Mouse (Mus musculus) spleen, postnatal 14 days (tissue): ENCODE measurements around the gene Gcm2.

Experiments used
- DNase-seq, 2 experiments: peaks; one replicate each; pipeline ENCODE4 v3.0.0; 2021 to 2022; ENCODE audit warnings: low spot score in 2 of 2

Gcm2 gene

DNA sequence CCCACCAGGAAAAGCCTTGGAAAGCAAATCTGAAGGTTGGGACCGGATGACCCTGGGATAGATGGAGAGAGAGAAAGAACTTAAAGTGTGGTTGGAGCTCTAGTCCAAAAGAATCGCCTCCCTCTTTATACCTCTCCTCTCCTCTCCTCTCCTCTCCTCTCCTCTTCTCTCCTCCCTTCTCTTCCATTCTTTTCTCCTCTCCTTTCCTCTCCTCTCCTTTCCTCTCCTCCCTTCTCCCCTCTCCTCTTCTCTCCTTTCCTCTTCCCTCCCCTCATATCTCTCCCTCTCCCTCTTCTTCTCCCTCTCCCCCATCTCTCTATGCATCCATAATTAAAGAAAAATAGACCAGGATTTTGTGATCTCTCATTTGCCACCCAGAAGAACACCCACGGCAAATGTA is at the start of gene Gcm2:
Gcm2 (minus strand) TSS at position 101 of the 400 bp plus-strand sequence.
- no peak for DNase-seq

DNA sequence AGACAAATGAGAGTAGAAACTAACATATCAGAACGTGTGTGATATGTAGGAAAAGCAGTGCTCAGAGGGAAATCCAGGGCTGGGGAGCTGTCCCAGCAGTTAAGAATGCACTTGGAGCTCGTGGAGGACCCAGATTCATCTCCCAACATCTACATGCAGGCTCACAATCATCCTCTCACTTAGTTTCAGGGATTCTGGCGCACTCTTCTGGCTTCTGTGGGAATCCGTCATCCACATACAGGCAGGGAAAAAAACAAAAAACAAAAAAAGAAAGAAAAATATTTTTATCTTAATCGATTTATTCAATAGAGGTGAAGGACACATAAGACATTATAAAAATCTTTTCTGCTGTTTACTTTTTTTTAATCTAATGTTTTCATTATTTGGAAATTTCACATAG is 47.6 kb upstream of the Gcm2 start:
- DNase-seq, result no peak

DNA sequence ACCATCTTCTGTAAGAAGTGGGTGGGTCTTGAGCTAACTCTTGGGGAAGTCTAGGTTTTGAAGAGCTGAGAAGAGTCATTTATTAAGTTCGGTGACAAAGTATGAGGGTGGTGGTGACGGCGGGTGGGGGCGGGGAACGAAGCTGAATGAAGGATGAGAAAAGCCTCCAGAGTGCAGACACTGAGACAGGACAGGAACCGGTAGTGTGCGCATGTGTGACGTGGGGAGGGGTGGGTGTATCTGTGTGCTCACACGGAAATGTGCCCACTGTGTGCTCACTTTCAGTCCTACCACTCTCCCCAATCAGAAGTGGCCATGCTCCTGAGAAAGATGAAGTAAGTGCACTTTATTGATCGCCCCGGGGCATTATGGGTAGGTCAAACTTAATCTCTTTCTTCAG is 42.3 kb upstream of the Gcm2 start:
- no peak for DNase-seq

DNA sequence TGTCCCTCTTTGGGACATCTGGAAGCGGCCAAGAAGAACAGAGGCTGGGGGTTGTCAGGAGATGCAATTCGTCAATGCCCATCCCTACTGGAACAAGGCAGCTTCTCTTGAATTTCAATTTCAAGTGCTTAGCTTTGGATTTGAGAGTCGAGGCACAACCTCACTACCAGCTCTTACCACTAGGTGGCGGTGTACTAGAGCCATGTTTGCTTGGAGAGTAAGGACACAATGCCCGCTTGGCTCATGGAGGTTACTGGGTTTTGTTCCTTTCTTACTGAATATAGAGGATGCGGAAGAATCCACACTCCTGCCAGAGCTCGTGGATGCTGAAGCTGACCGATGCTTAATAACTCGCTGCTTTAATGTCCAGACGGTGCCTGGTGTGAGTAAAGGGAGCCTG is 35.4 kb upstream of the Gcm2 start:
- peak in 1 of 2 experiments; percentile 34 for DNase-seq

DNA sequence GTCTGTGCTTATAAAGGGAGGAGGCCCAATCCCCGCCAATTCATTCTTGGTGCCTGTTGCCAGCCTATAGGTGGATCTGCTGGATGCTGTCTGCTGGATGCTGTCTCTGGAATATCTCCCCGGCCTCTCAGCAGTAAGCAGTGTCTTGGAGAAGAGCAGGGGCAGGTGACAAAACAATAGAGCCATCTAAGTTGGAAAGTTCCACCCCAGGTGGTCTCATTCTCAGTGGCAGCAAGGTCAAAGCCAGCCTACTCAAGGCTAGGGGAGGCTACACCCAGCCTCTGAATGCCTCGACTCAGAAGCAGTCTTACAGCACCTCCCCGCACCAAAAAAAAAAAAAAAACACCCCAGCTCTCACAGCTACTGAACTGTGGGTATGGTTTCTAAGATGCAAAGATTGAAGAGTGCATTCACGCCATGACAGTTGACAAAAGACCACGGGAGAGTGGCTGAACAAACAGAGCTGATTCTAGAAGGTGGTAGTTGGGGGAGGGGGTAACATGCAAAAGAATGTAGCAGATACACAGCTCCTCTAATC is 34.7 kb upstream of the Gcm2 start:
- no peak for DNase-seq

DNA sequence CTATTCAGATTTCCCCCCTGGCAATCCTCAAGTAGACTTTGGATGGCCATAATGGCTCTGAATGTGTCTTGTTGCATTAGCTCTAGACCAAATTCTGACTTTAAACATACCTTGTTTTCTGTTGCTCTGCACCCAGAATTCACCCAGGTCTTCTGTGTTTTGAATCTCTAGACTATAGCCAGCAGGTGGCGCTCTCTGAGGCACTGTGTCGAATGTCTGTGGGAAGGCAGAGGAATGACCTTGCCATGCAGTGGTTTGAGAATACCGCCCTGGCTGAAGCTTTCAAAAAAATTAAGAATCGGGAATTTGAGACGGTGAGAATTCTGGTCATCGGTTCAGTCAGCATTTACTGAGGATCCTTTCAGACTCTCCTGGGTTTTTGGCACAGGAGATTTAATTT is 24.1 kb upstream of the Gcm2 start:
- DNase-seq, result peak in 1 of 2 experiments; percentile 41

DNA sequence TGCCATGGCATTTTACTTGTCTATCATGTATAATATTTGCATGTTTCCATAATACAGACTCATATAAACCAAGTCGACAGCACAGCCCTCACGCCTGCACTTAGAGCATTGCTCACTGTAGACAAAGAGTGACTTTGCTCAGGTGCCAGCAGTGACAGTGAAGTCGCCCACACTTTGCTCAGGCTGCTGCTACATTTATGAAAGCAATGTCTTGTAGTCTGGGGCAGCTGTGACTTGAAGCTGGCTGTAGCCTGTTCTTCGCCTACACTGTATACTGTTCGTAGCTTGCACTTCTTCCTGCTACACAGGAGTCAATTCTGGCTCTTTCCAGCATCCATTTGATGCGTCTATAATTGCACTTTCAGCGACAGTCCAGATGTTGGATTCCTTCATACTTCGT is 18.2 kb upstream of the Gcm2 start:
- DNase-seq, result no peak

DNA sequence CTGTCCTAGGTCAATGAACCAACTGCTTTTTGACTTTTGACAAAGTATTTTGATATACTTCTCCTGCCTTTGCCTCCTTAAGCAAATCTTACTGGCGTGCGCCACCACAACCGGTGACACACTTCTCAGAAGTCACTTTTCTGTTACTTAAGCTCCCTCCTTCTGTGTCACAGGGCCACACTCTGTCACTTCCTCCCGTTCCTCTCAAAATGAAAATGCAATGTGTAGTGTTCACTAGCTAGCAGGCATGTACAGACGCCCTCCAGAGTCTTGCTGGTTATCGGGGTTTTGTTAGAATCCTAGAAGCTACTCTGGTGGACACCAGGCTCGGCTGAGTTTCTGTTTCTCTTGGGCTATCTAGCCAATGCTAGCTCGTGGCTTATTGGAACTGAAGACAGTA is 17.5 kb upstream of the Gcm2 start:
- DNase-seq, result no peak

DNA sequence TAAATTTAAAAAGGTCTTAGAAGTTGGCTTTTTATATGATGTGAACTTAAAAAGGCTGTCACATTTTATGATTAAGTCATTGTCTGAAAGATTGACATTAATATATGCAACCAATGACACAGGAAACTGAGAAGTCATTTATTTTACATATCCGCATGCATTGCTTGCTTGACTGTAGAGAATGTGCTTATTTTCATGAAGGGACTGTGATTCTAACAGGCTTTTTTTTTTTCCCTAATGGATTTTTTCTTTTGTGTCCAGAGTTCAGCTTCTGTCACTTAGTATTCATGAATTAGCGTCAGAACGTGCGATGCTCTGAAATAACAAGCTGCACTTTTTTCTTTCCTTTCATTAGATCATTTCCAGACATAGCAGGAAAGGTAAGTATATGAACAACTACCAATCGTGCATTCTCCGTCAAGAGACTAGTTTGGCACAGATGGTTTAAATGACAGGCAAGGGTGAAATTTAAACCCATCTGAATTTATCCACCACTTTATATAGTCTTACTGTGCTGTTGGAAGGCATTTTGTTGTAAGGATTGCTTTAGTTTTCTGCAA is 12.9 kb upstream of the Gcm2 start:
- no peak for DNase-seq

DNA sequence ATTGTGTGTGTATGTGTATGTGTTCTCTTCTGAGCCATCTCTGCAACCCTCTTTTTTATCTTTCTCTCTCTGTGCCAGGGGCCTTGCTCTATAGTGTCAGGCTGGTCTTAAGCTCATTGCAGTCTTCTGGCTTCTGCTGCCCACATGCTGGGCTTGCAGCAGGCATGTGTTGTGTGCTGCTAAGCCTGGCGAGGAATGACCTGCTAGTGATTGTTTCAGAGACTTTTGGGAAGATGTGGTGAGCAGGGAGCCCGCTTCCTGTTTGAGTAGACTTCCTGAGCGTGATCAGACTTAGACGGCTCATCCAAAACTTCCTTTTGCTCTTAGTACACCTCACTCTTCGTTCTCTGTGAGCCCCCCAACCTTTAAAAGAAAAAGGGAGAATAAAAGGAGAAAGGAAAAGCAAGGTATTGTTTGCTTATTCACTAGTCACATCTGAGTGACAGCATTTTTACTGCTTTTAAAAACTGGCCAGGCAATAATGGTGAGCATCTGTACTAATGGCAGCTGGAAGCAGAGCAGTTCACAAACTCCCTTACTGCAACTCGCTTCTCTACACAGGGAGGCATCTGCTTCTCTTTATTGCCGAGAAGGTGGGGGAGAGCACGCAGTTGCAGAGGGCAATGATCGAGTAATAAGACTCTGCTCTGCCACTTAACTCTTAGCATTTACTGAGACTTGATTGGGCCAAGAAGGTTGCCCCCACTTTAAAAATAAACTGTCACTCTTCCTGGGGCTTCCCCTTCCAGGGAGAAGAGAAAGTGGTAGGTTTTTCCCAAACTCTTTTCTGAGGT is 8.5 kb upstream of the Gcm2 start:
- no peak for DNase-seq

DNA sequence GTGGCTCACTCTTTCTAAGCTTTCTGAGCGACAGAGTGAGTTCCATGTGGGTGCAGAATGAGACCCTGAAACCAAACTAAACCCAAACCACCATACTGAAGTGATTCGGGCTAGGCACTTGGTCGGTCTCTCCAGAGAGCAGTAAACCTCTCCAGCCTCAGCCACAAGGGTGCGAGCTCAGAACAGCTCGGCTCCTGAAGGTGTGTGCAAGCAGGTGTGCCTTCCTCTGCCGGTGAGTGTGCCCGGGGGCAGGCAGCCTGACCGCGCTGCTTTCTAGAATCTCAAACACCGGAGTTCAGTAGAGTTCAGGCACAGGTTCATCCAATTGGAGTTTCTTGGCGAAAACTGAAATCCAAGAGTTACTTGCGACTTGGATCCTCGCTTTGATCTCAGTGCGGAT is 3.1 kb upstream of the Gcm2 start, which contains the start of gene Sycp2l:
Sycp2l (plus strand) TSS at position 368 of the 400 bp plus-strand sequence.
- no peak for DNase-seq

DNA sequence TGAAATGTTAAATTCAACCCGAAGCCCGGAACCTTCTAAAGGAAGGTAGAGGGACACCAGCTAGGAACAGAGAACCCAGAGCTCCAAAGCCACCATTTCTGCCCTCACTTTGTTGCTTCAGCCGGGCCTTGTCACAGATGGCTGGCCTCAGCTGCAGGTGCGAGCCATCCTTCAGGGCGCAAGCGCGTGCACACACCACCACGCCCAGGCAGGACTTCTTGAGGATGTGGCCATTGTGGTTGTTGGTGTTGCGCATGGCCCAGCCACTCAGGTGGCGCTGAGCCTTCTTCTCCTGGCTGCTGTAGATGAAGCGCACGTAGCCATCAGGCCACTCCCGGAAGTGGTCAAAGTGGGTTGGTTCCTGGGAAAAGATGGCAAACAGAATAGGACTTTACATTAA is 5.3 kb downstream of the Gcm2 start:
- no peak for DNase-seq

DNA sequence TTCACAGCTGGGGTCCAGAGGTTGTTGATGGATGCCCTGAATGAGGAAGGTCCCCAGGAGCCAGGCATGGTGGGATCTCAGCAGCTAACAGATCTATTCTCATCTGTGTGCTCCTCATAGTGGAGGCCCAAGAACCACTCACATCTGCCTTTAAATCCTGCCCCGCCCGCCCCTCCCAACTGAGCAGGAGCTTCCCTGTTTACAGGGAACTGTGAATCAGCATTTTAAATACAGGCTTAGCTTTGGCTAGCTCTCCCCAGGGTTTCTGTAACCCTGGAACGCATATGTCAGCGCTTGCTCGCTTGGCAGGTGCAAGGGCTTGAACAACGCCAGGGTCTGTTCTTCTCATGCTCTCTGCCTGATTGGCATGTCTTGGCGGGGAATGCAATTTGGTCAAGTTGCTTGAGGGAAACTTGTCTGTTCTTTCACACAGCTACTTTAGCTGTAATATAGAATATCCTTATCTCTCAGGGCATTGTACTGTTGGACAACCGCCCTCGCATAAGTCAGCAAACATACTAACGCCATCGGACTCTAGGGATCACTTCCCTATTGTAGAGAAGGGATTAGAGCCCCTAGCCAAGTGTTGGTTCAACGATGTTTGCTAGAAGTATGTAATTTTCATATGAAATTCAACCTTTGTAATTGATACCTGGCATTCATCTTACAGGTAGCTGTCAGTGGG is 6.9 kb downstream of the Gcm2 start:
- no peak for DNase-seq

DNA sequence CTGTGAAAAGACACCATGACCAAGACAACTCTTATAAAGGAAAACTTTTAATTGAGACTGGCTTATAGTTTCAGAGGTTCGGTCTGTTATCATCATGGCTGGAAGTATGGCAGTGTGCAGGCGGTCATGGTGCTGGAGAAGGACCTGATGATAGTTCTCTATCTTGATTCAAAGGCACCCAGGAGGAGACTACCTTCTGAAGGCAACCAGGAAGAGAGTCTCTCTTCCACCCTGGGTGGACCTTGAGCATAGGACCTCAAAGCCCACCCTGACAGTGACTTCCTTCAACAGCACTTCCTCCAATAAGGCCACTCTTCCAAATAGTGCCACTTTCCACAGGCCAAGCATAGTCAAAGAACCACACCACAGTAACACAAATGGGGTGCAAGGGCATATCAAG is 10.8 kb downstream of the Gcm2 start:
- DNase-seq, result no peak

DNA sequence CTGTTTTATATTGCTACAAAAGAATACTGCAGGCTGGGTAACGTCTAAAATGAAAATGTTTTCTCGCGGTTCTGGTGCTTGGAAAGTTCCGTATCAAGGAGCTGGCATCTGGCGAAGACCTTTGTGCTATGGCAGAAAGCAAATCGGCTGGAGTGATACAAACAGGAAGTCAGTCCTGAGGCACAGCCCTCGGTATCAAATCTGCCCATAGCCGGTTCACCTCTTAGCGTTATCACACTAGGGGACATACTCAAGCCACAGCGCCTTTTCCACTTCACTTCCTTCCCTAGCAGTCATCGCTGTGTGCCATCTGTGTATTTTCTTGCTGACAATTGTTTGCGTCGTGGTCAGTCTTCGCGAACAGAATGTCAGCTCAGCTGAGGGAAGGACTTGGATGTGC is 12.5 kb downstream of the Gcm2 start:
- DNase-seq, result no peak

DNA sequence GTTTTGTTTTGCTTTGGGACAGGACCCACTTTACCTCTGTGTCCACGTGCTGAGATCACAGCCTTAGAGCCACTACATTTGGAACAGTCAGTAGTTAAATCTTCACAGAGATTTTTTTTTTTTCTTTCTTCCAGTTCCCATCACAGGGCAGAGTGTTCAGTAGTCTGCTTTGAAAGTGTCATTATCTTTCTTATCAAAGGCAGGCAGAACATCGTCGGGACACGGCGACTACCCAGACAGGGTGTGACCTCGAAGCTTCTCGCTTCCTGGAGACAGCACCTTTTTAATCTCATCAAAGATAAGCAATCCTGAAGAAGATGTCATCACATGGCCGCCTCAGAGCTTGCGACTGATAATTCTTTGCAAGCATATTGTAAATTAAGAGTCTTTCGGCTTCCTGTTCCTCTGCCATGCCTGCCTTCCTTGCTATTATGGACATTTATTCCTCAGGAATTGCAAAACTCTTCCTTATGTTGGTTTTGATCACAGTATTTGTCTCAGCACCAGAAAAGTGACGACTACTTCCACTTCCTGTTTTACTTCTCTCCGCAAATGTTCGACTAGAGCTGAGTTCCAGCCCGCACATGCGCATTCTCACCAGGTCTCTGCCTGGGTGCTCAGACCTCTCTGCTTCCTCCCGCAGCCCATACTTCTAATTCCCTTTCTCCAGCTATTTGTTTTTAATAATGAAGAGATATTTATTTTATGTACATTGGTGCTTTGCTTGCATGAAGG is 13.3 kb downstream of the Gcm2 start:
- DNase-seq, result peak; percentile 32 to 36

DNA sequence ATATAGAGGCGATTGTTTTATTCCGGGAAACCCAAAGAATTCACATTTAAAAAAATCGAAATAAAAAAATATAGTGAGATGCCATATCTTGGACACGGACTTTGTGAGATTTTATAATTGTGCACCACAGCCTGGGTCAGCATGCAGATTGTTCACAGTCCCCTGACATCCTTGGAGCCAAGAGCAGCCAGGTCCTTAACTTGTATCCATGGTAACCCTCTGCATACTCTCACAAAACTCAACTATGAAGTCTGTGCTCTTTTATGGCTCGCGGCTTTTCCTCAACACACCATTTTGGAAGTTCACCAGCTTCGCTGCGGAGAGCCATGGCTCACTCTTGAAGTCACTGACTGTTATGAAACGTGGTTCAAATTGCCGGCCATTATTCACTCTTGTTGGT is 16.7 kb downstream of the Gcm2 start:
- DNase-seq, result no peak

DNA sequence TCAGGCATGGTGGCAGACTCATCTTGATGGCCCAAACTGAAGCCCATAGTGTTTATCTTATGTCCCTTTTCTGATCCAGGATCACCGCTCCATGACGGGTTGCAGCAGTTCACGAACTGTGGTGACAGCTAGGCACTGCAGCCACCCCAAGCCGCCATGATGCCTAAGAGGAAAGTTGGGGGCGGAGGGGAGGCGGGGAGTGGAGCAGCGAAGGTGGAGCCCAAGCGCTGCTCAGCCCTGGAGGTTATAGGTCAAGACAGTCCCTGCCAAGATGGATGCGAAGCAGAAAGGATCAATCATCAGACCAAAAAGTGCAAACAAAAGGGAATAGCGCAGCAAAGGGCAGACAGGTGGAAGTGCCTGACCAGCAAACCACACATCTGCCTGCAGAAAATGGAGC is 19.6 kb downstream of the Gcm2 start:
- no peak for DNase-seq

DNA sequence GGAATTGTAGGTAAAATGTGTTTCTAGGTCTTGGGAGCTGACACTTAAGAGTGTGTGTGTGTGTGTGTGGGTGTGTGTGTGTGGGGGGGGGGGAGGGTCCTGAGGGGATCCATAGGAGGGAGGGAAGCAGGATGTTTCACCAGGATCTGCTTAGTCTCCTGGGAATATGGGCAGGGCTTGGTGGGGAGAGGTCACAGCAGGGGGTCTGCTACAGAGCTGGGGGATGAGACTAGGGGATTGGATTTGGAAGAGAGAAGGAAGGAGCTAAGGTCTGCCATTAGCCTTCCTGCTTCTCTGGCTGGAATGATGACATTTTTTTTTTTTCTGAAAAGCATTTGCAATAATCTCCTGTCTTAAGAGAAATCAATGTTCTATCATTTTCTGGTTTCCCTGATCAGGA is 22.1 kb downstream of the Gcm2 start:
- no peak for DNase-seq

DNA sequence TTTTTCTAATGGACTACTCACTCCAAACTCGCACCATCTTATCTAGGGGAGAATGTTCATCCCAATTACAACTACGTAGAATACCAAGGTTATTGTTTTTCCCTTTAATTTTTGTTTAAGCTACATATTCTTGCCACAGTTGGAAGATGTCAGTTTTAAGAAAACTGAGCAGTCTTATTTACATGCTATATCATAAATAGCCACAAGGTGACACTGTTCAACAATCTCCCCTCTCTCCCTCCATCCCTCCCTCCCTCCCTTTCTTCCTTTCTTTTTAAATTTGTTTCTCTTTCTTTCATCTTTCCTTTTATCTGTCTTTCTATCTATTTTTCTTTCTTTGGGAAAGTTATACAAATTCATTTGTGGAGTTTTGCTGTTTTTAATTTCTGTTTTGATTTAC is 25.7 kb downstream of the Gcm2 start:
- DNase-seq, result no peak

DNA sequence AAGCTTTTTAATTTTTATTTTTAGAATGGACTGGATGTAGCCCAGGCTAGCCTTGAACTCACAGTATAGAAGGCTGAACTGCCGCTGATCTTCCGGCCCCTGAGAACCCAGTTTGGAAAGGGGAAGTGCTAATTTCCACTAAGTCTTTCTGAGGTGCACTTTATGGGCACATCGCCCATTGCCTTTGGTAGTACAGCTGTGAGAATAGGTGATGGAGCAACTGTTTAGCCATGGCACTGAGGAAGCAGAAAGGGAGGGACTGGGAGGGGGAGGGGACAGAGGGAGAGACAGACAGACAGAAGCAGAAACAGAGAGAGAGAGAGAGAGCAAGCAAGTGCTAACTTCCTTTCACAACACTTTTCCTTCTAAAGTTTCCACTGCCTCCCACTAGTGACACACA is 26.3 kb downstream of the Gcm2 start:
- no peak for DNase-seq

DNA sequence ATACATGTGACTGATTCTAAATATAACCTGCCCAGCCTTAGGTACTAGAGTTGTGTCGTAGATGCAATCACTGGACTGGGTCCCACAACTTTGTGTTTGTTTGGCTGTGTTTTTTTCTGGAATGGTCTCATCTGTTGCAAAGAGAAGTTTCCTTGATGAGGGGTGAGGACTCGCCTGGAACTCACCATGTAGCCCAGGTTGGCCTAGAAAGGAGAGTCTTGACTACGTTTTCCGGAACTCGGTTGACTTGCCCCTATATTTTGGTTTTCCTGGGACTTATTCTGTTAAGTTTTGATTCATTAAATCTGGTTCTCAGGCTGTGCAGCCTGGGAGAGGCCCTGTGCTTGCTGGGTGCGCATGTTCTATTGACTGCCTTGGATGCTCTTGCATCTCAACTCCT is 30.1 kb downstream of the Gcm2 start:
- no peak for DNase-seq
